Mouse (Mus musculus) stomach, embryonic 16.5 days (tissue): Measurements from ENCODE around the gene Iqce. TPM values are rescaled to one million over a fixed set of nuclear protein-coding genes. Genes with fewer than 3 reads are reported as not detected.
A peak's percentile ranks its signal among the peaks of the same experiment; 100 is the strongest.

ENCODE experiments used
- ATAC-seq: fragments of 200-750 bp; cut with Nextera tagmentation; 2 replicates; pipeline ENCODE4 v1.8.0; 2017; ENCODE audit warnings: moderate number of reproducible peaks, moderate TSS enrichment; ENCODE audit not compliant: insufficient read depth, low FRiP score
- H3K27ac ChIP-seq: fragments of 300-500 bp; sonication (generic); 2 replicates; pipeline ENCODE4 v1.5.1; 2014; ENCODE audit warnings: low read length
- H3K27me3 ChIP-seq: fragments of 300-500 bp; sonication (generic); 2 replicates; pipeline ENCODE4 v1.6.1; 2014; ENCODE audit warnings: low read length, control low read depth, mixed read lengths; ENCODE audit not compliant: control insufficient read depth, insufficient read depth
- H3K36me3 ChIP-seq: fragments of 300-500 bp; sonication (generic); 2 replicates; pipeline ENCODE4 v1.6.1; 2014; ENCODE audit warnings: low read length; ENCODE audit not compliant: control insufficient read depth, insufficient read depth
- H3K4me1 ChIP-seq: fragments of 300-500 bp; sonication (generic); 2 replicates; pipeline ENCODE4 v1.6.1; 2014; ENCODE audit warnings: low read length, control low read depth, mixed read lengths; ENCODE audit not compliant: control insufficient read depth, insufficient read depth
- H3K4me2 ChIP-seq: fragments of 300-500 bp; sonication (generic); 2 replicates; pipeline ENCODE4 v1.6.1; 2014; ENCODE audit warnings: low read depth, low read length, mixed read lengths
- H3K4me3 ChIP-seq: fragments of 300-500 bp; sonication (generic); replicated peaks from 2 replicates; pipeline ENCODE4 v1.5.1; 2014; ENCODE audit warnings: mild to moderate bottlenecking, low read length
- H3K9ac ChIP-seq: fragments of 300-500 bp; sonication (generic); 2 replicates; pipeline ENCODE4 v1.6.1; 2014; ENCODE audit warnings: low read length
- H3K9me3 ChIP-seq: fragments of 300-500 bp; sonication (generic); replicated peaks from 2 replicates; pipeline ENCODE4 v1.6.1; 2016; ENCODE audit warnings: low read length, control low read depth; ENCODE audit not compliant: control insufficient read depth
- WGBS: fragments of 180-500 bp; shearing (Covaris S2); extraction: QIAGEN DNeasy Blood & Tissue Kit; methylation state at CpG from one replicate; pipeline ENCODE4 v1.1.7; 2014; 5-methylcytosine and 5-hydroxymethylcytosine counted together
- polyA plus RNA-seq: library from polyadenylated mRNA; unstranded; fragments of >200 nt; fragmentation: Nextera tagmentation; extraction: Ambion mirVana; gene quantifications from 2 replicates; pipeline ENCODE4 v1.2.1, GENCODE M21; 2015

The Iqce gene
- polyA plus RNA-seq, 1 experiment from 2014 or later: 21.1 TPM

GRCm38 (mm10) chr5:140640812-140641211 lies 61.4 kb downstream of the Iqce start:
- Histone ChIP-seq H3K27ac (peak overlapping the region; percentile 89), H3K4me1 (peaks cover 46% of the 10 kb centered on the region), H3K4me2 (no peak overlapping the region), H3K27me3 (no peaks in the 10 kb centered on the region), H3K9me3 (no peaks in the 10 kb centered on the region), H3K9ac (no peak overlapping the region), H3K4me3 (no peak overlapping the region), H3K36me3 (0 out of 2 replicates have a peak, but pooled peaks cover 9% of the 10 kb centered on the region)
- 82% methylated on average over 2 of the region's 2 CpGs for WGBS
- ATAC-seq: peak; percentile 5; the same call in 1 of the 2 replicates

- Histone ChIP-seq H3K9me3 (no peaks in the 10 kb centered on the region), H3K4me3 (no peak overlapping the region), H3K4me1 (peaks cover 37% of the 10 kb centered on the region), H3K36me3 (0 out of 2 replicates have a peak, but pooled peaks cover 9% of the 10 kb centered on the region), H3K27me3 (no peaks in the 10 kb centered on the region), H3K4me2 (no peak overlapping the region), H3K9ac (peak overlapping the region; percentile 20; the same call in 1 of the 2 replicates), H3K27ac (no peak overlapping the region)
- 75% methylated on average over 14 of the region's 14 CpGs for WGBS
- ATAC-seq: no peak
These were observed 62.3 kb downstream of the Iqce start for GRCm38 (mm10) chr5:140639871-140640270.

GRCm38 (mm10) chr5:140639312-140639711 lies 62.9 kb downstream of the Iqce start:
- H3K4me2 ChIP-seq: no peak overlapping the region
- H3K27ac ChIP-seq: no peak overlapping the region
- H3K36me3 ChIP-seq: 0 out of 2 replicates have a peak, but pooled peaks cover 13% of the 10 kb centered on the region
- WGBS: 90% methylated on average over 4 of the region's 4 CpGs
- no peaks in the 10 kb centered on the region for H3K27me3 ChIP-seq
- no peak overlapping the region for H3K4me3 ChIP-seq
- H3K9ac ChIP-seq: 0 out of 2 replicates have a peak overlapping the region, but pooled peaks have one; percentile 20
- H3K9me3 ChIP-seq: no peaks in the 10 kb centered on the region
- peaks cover 33% of the 10 kb centered on the region for H3K4me1 ChIP-seq
- no peak for ATAC-seq

- Histone ChIP-seq H3K9me3 (no peaks in the 10 kb centered on the region), H3K4me2 (no peak overlapping the region), H3K4me3 (no peak overlapping the region), H3K36me3 (0 out of 2 replicates have a peak, but pooled peaks cover 14% of the 10 kb centered on the region), H3K27ac (no peak overlapping the region), H3K4me1 (peaks cover 33% of the 10 kb centered on the region), H3K27me3 (no peaks in the 10 kb centered on the region), H3K9ac (no peak overlapping the region)
- 85% methylated on average over 6 of the region's 6 CpGs for WGBS
- ATAC-seq: no peak
These were observed 63.7 kb downstream of the Iqce start for GRCm38 (mm10) chr5:140638484-140638883.

- H3K4me3 ChIP-seq: no peak overlapping the region
- no peaks in the 10 kb centered on the region for H3K9me3 ChIP-seq
- H3K4me2 ChIP-seq: no peak overlapping the region
- H3K27ac ChIP-seq: no peak overlapping the region
- no peaks in the 10 kb centered on the region for H3K27me3 ChIP-seq
- ATAC-seq: no peak
- 89% methylated on average over 3 of the region's 3 CpGs for WGBS
- H3K9ac ChIP-seq: no peak overlapping the region
- peaks cover 29% of the 10 kb centered on the region for H3K4me1 ChIP-seq
- H3K36me3 ChIP-seq: 0 out of 2 replicates have a peak, but pooled peaks cover 14% of the 10 kb centered on the region
These were observed 64.2 kb downstream of the Iqce start for GRCm38 (mm10) chr5:140637989-140638388.

- WGBS: 87% methylated on average over 6 of the region's 6 CpGs
- H3K27ac ChIP-seq: peak overlapping the region; percentile 52; the same call in 1 of the 2 replicates
- no peak for ATAC-seq
These were observed 65.1 kb downstream of the Iqce start for GRCm38 (mm10) chr5:140637058-140637410.

GRCm38 (mm10) chr5:140636316-140637057 lies 65.7 kb downstream of the Iqce start:
- H3K27me3 ChIP-seq: no peaks in the 10 kb centered on the region
- H3K9me3 ChIP-seq: no peaks in the 10 kb centered on the region
- WGBS: 78% methylated on average over 7 of the region's 7 CpGs
- H3K4me1 ChIP-seq: peaks cover 15% of the 10 kb centered on the region
- H3K36me3 ChIP-seq: peaks cover 23% of the 10 kb centered on the region; the same call in 1 of the 2 replicates
- no peak overlapping the region for H3K4me3 ChIP-seq
- no peak overlapping the region for H3K4me2 ChIP-seq
- H3K9ac ChIP-seq: no peak overlapping the region
- H3K27ac ChIP-seq: peak overlapping the region; percentile 52; the same call in 1 of the 2 replicates
- no peak for ATAC-seq

More at GRCm38 (mm10) chr5:140637058-140637410, 65.1 kb downstream of the Iqce start:
- Histone ChIP-seq H3K9me3 (no peaks in the 10 kb centered on the region), H3K4me2 (no peak overlapping the region), H3K4me1 (peaks cover 20% of the 10 kb centered on the region), H3K36me3 (peaks cover 20% of the 10 kb centered on the region; the same call in 1 of the 2 replicates), H3K27me3 (no peaks in the 10 kb centered on the region), H3K9ac (no peak overlapping the region), H3K4me3 (no peak overlapping the region)

- peaks cover 23% of the 10 kb centered on the region; the same call in 1 of the 2 replicates for H3K36me3 ChIP-seq
- WGBS: 91% methylated on average over 26 of the region's 26 CpGs
These were observed 67.1 kb downstream of the Iqce start for GRCm38 (mm10) chr5:140634798-140635722.

More at GRCm38 (mm10) chr5:140634798-140635722, 67.1 kb downstream of the Iqce start:
- no peak for ATAC-seq
- Histone ChIP-seq H3K27ac (no peak overlapping the region), H3K9ac (no peak overlapping the region), H3K9me3 (no peaks in the 10 kb centered on the region), H3K4me3 (no peak overlapping the region), H3K4me2 (no peak overlapping the region), H3K27me3 (no peaks in the 10 kb centered on the region), H3K4me1 (peaks cover 4% of the 10 kb centered on the region; the same call in 1 of the 2 replicates)
